Mouse (Mus musculus): Measurements from ENCODE around the gene Abcb9.

- TF ChIP-seq POLR2A (IDR thresholded peaks at IDR 0.05; ENCODE audit: borderline replicate concordance, insufficient read depth, low read length) (no peak), CTCF (IDR thresholded peaks at IDR 0.05; ENCODE audit: borderline replicate concordance, insufficient read depth, low read depth, low read length) (no peak)
Measured at GRCm38 (mm10) chr5:124062037-124062824, 33.4 kb downstream of the Abcb9 start.

Data from cerebellum, adult 2 months (tissue).